Mouse (Mus musculus) spleen, embryonic (tissue): ENCODE results near the gene 1700024P04Rik.
"Not testable (repeated sequence)": the region's sequence is repeated elsewhere in the genome, so short reads cannot be mapped to it uniquely, and the experiment has no call there.

ENCODE experiments used
- CTCF ChIA-PET: fragments of 350-600 bp; sonication (Branson Sonifier 250); formaldehyde crosslinking; loops from one replicate; lab custom pipeline; 2022; lab: Charles Lee

The 1700024P04Rik gene

GRCm38 (mm10) chr13:98984465-98984864, at the start of gene 1700024P04Rik:
1700024P04Rik (minus strand) TSS chr13:98984565.
- CTCF ChIA-PET = no interaction called here

GRCm38 (mm10) chr13:99031223-99032216, 47.2 kb upstream of the 1700024P04Rik start:
- CTCF ChIA-PET = no interaction called here

GRCm38 (mm10) chr13:99030579-99031200, 46.3 kb upstream of the 1700024P04Rik start:
- CTCF ChIA-PET = no interaction called here

GRCm38 (mm10) chr13:99025268-99025667, 40.9 kb upstream of the 1700024P04Rik start:
- CTCF ChIA-PET = no interaction called here

- CTCF ChIA-PET = no interaction called here
These were observed 37.7 kb upstream of the 1700024P04Rik start for GRCm38 (mm10) chr13:99022036-99022435.

- CTCF ChIA-PET = no interaction called here
These were observed 36.8 kb upstream of the 1700024P04Rik start for GRCm38 (mm10) chr13:99021181-99021580.

GRCm38 (mm10) chr13:99019831-99020669, 35.7 kb upstream of the 1700024P04Rik start:
- CTCF ChIA-PET = no interaction called here

GRCm38 (mm10) chr13:99018526-99019201, 34.3 kb upstream of the 1700024P04Rik start:
- CTCF ChIA-PET = no interaction called here

- CTCF ChIA-PET = no interaction called here
These were observed 32.3 kb upstream of the 1700024P04Rik start for GRCm38 (mm10) chr13:99016696-99017095.

GRCm38 (mm10) chr13:99012891-99013290, 28.5 kb upstream of the 1700024P04Rik start:
- CTCF ChIA-PET = interaction anchor here (0.6 kb wide), 1 partner anchor 43 kb away, joined by 3 read pairs; no protein-coding TSS in a partner anchor

- CTCF ChIA-PET = no interaction called here
These were observed 23.6 kb upstream of the 1700024P04Rik start for GRCm38 (mm10) chr13:99008013-99008412.

GRCm38 (mm10) chr13:99006389-99007099, 22.2 kb upstream of the 1700024P04Rik start:
- CTCF ChIA-PET = interaction anchor here (0.7 kb wide), 1 partner anchor 1757 kb away, joined by 5 read pairs; no protein-coding TSS in a partner anchor

GRCm38 (mm10) chr13:99001652-99002051, 17.3 kb upstream of the 1700024P04Rik start:
- CTCF ChIA-PET = not testable (repeated sequence)

GRCm38 (mm10) chr13:98997025-98997424, 12.7 kb upstream of the 1700024P04Rik start:
- CTCF ChIA-PET = no interaction called here

- CTCF ChIA-PET = no interaction called here
These were observed 7.1 kb downstream of the 1700024P04Rik start for GRCm38 (mm10) chr13:98977070-98977785.

- CTCF ChIA-PET = interaction anchor here (0.7 kb wide), 1 partner anchor 1969 kb away, joined by 6 read pairs; no protein-coding TSS in a partner anchor
These were observed 8.3 kb downstream of the 1700024P04Rik start for GRCm38 (mm10) chr13:98976022-98976421.

GRCm38 (mm10) chr13:98972090-98972489, 12.3 kb downstream of the 1700024P04Rik start:
- CTCF ChIA-PET = no interaction called here

- CTCF ChIA-PET = no interaction called here
These were observed 12.7 kb downstream of the 1700024P04Rik start for GRCm38 (mm10) chr13:98971641-98972040.

GRCm38 (mm10) chr13:98968517-98968916, 15.8 kb downstream of the 1700024P04Rik start:
- CTCF ChIA-PET = no interaction called here
